ENCODE assay signal across 32 mouse cellular contexts in genomic region chr1:76024650-76025049, GRCm38 (mm10).
DNase-seq lines count a peak whose midpoint lies in the region; ATAC-seq and TF ChIP-seq lines count a peak whose summit lies in the region.
"Had no signal": no experiment of that assay in that cellular context is flagged by ENCODE, and none has a peak within 500 bp of the region (broad histone marks: within the 10 kb centered on the region; RNA-seq: fewer than 3 reads in every experiment).

No protein-coding gene starts in this region.

- no peak for TF ChIP-seq POLR2A in lung, adult 2 months (IDR thresholded peaks at IDR 0.05; ENCODE audit: borderline replicate concordance, extremely low read depth, low read depth, low read length)

- no peak for TF ChIP-seq CTCF in lung, adult 2 months (IDR thresholded peaks at IDR 0.05; ENCODE audit: insufficient read depth, low read length)

- H3K36me3 ChIP-seq in lung, embryonic 16.5 days (ENCODE audit: control insufficient read depth, insufficient read depth, low read length), result no peaks in the 10 kb centered on the region
- no peaks in the 10 kb centered on the region for H3K36me3 ChIP-seq in embryonic facial prominence, embryonic 11.5 days (replicated peaks; ENCODE audit: control insufficient read depth, insufficient read depth, low read depth, low read length)
- no peaks in the 10 kb centered on the region for H3K36me3 ChIP-seq in embryonic facial prominence, embryonic 13.5 days
- no peaks in the 10 kb centered on the region for H3K36me3 ChIP-seq in limb, embryonic 12.5 days
- H3K36me3 ChIP-seq in intestine, embryonic 16.5 days (ENCODE audit: control insufficient read depth, insufficient read depth, low read length), result no peaks in the 10 kb centered on the region
- H3K36me3 ChIP-seq: heart, embryonic 12.5 days; liver, embryonic 12.5 days; midbrain, embryonic 12.5 days; neural tube, embryonic 13.5 days had no signal

- no peak overlapping the region for H3K9ac ChIP-seq in lung, embryonic 16.5 days (ENCODE audit: low read length)
- no peak overlapping the region for H3K9ac ChIP-seq in embryonic facial prominence, embryonic 11.5 days (replicated peaks; ENCODE audit: low read length)
- no peak overlapping the region for H3K9ac ChIP-seq in embryonic facial prominence, embryonic 13.5 days
- no peak overlapping the region for H3K9ac ChIP-seq in limb, embryonic 12.5 days (replicated peaks)
- H3K9ac ChIP-seq in intestine, embryonic 16.5 days (ENCODE audit: low read depth, low read length), result no peak overlapping the region
- H3K9ac ChIP-seq: heart, embryonic 12.5 days; hindbrain, embryonic 14.5 days; liver, embryonic 12.5 days; liver, postnatal 0 days; midbrain, embryonic 12.5 days; neural tube, embryonic 13.5 days had no signal

- no peaks in the 10 kb centered on the region for H3K27me3 ChIP-seq in lung, embryonic 16.5 days (ENCODE audit: control insufficient read depth, insufficient read depth, low read depth, low read length)
- no peaks in the 10 kb centered on the region for H3K27me3 ChIP-seq in embryonic facial prominence, embryonic 11.5 days (ENCODE audit: control insufficient read depth, insufficient read depth, low read length)
- H3K27me3 ChIP-seq in embryonic facial prominence, embryonic 13.5 days, result no peaks in the 10 kb centered on the region
- H3K27me3 ChIP-seq in limb, embryonic 12.5 days, result no peaks in the 10 kb centered on the region
- H3K27me3 ChIP-seq in intestine, embryonic 16.5 days (replicated peaks; ENCODE audit: control insufficient read depth, insufficient read depth, low read length), result no peaks in the 10 kb centered on the region
- H3K27me3 ChIP-seq: CH12.LX; heart, embryonic 12.5 days; liver, embryonic 12.5 days; megakaryocyte, embryonic 14.5 days; midbrain, embryonic 12.5 days; neural tube, embryonic 13.5 days had no signal

- H3K27ac ChIP-seq in lung, embryonic 16.5 days (ENCODE audit: low read length), result peak overlapping the region; percentile 75
- H3K27ac ChIP-seq in embryonic facial prominence, embryonic 11.5 days (replicated peaks; ENCODE audit: low read depth, low read length), result no peak overlapping the region
- peak overlapping the region; percentile 34; the same call in 1 of the 2 replicates for H3K27ac ChIP-seq in embryonic facial prominence, embryonic 13.5 days
- peak overlapping the region; percentile 59 for H3K27ac ChIP-seq in limb, embryonic 12.5 days
- H3K27ac ChIP-seq in intestine, embryonic 16.5 days (ENCODE audit: low read length), result no peak overlapping the region
- H3K27ac ChIP-seq: gastrocnemius, adult 2 months; hindbrain, embryonic 14.5 days; layer of hippocampus, adult 2 months; liver, embryonic 12.5 days; midbrain, embryonic 12.5 days; neural tube, embryonic 13.5 days had no signal

- no peak for DNase-seq in lung, adult 2 months
- DNase-seq in embryonic facial prominence, embryonic 11.5 days (ENCODE audit: low spot score), result peak; percentile 36
- no peak for DNase-seq in cerebellum, adult 11-12 months
- DNase-seq: adrenal gland, adult 2 months; adrenal gland, postnatal 36 days; B cell, adult 2 months; cerebellum, adult 2 months; cerebellum, postnatal 14 days; gastrocnemius, adult 2 months; gastrocnemius, postnatal 36 days; heart, adult 18-20 months; heart, postnatal 4 days; kidney, adult 11 months; kidney, postnatal 36 days; liver, postnatal 0 days; lung, postnatal 4 days; right cerebral cortex, postnatal 4 days had no signal

- H3K9me3 ChIP-seq in lung, embryonic 16.5 days (ENCODE audit: control insufficient read depth, low read length), result no peaks in the 10 kb centered on the region
- no peaks in the 10 kb centered on the region for H3K9me3 ChIP-seq in embryonic facial prominence, embryonic 11.5 days (replicated peaks; ENCODE audit: control insufficient read depth, low read length)
- no peaks in the 10 kb centered on the region for H3K9me3 ChIP-seq in embryonic facial prominence, embryonic 13.5 days
- no peaks in the 10 kb centered on the region for H3K9me3 ChIP-seq in limb, embryonic 12.5 days
- no peaks in the 10 kb centered on the region for H3K9me3 ChIP-seq in intestine, embryonic 16.5 days (ENCODE audit: control insufficient read depth, low read length)
- H3K9me3 ChIP-seq: heart, embryonic 12.5 days; liver, embryonic 12.5 days; midbrain, embryonic 12.5 days; neural tube, embryonic 13.5 days had no signal

- ATAC-seq in lung, embryonic 16.5 days (ENCODE audit: low read depth), result peak; percentile 37; the same call in 1 of the 2 replicates
- no peak for ATAC-seq in embryonic facial prominence, embryonic 11.5 days (replicated peaks; ENCODE audit: insufficient number of reproducible peaks, low FRiP score, low TSS enrichment, low read depth)
- ATAC-seq in embryonic facial prominence, embryonic 13.5 days (ENCODE audit: insufficient number of reproducible peaks, insufficient read depth, low FRiP score, low TSS enrichment, low read depth), result 0 out of 2 replicates have a peak, but pooled peaks have one; percentile 43
- ATAC-seq in limb, embryonic 12.5 days (ENCODE audit: insufficient number of reproducible peaks, insufficient read depth, low FRiP score, low TSS enrichment, low read depth), result no peak
- ATAC-seq in monocyte, adult 5-6 weeks (replicated peaks; ENCODE audit: insufficient number of reproducible peaks, low FRiP score, low TSS enrichment, poor library complexity, severe bottlenecking), result no peak
- ATAC-seq in intestine, embryonic 16.5 days, result no peak
- ATAC-seq: activated CD4-positive, CD25-positive, alpha-beta regulatory T cell, adult 4 months; forebrain, embryonic 16.5 days; liver, embryonic 12.5 days; liver, postnatal 0 days had no signal

- WGBS in lung, embryonic 16.5 days, result 35% methylated on average over 3 of the region's 3 CpGs
- 49% methylated on average over 3 of the region's 3 CpGs for WGBS in lung, adult 2 months
- 18% methylated on average over 3 of the region's 3 CpGs for WGBS in embryonic facial prominence, embryonic 11.5 days
- 12% methylated on average over 3 of the region's 3 CpGs for WGBS in embryonic facial prominence, embryonic 13.5 days
- WGBS in limb, embryonic 12.5 days, result 52% methylated on average over 3 of the region's 3 CpGs
- 70% methylated on average over 3 of the region's 3 CpGs for WGBS in intestine, embryonic 16.5 days

- H3K4me1 ChIP-seq in lung, embryonic 16.5 days (replicated peaks; ENCODE audit: control insufficient read depth, insufficient read depth, low read length), result peaks cover 7% of the 10 kb centered on the region; the same call in 1 of the 2 replicates
- H3K4me1 ChIP-seq in lung, adult 2 months (ENCODE audit: control insufficient read depth, insufficient read depth, low read length), result no peaks in the 10 kb centered on the region; the same call in 1 of the 2 replicates
- no peaks in the 10 kb centered on the region for H3K4me1 ChIP-seq in embryonic facial prominence, embryonic 11.5 days (ENCODE audit: control insufficient read depth, insufficient read depth, low read length)
- peaks cover 24% of the 10 kb centered on the region for H3K4me1 ChIP-seq in embryonic facial prominence, embryonic 13.5 days
- H3K4me1 ChIP-seq in limb, embryonic 12.5 days (replicated peaks), result peaks cover 23% of the 10 kb centered on the region
- H3K4me1 ChIP-seq in intestine, embryonic 16.5 days (ENCODE audit: control insufficient read depth, insufficient read depth, low read length), result no peaks in the 10 kb centered on the region
- H3K4me1 ChIP-seq: liver, embryonic 12.5 days; megakaryocyte, embryonic 14.5 days had no signal

- no peak overlapping the region for H3K4me2 ChIP-seq in lung, embryonic 16.5 days (ENCODE audit: low read depth, low read length)
- H3K4me2 ChIP-seq in embryonic facial prominence, embryonic 11.5 days (ENCODE audit: low read depth, low read length), result no peak overlapping the region
- H3K4me2 ChIP-seq in embryonic facial prominence, embryonic 13.5 days, result no peak overlapping the region
- no peak overlapping the region for H3K4me2 ChIP-seq in limb, embryonic 12.5 days
- no peak overlapping the region for H3K4me2 ChIP-seq in intestine, embryonic 16.5 days (ENCODE audit: low read depth, low read length)
- H3K4me2 ChIP-seq: heart, embryonic 12.5 days; hindbrain, embryonic 14.5 days; liver, embryonic 12.5 days; midbrain, embryonic 12.5 days; neural tube, embryonic 13.5 days had no signal

- no peak overlapping the region for H3K4me3 ChIP-seq in lung, embryonic 16.5 days (ENCODE audit: low read length)
- no peak overlapping the region for H3K4me3 ChIP-seq in lung, adult 2 months (replicated peaks; ENCODE audit: extremely low read depth, low read depth, low read length)
- no peak overlapping the region for H3K4me3 ChIP-seq in embryonic facial prominence, embryonic 11.5 days (ENCODE audit: low read depth, low read length)
- no peak overlapping the region for H3K4me3 ChIP-seq in embryonic facial prominence, embryonic 13.5 days
- no peak overlapping the region for H3K4me3 ChIP-seq in limb, embryonic 12.5 days (replicated peaks)
- no peak overlapping the region for H3K4me3 ChIP-seq in intestine, embryonic 16.5 days (ENCODE audit: low read length)
- H3K4me3 ChIP-seq: gastrocnemius, adult 2 months; heart, embryonic 12.5 days; layer of hippocampus, adult 2 months; liver, embryonic 12.5 days; megakaryocyte, embryonic 14.5 days; midbrain, embryonic 12.5 days; neural tube, embryonic 13.5 days had no signal

Comparison
In these comparisons a context has a peak if more than half of its experiments do, and no peak if none do; other contexts are left out.
1. ATAC-seq: peak in lung, embryonic 16.5 days (single experiment) and embryonic facial prominence, embryonic 13.5 days (single experiment); none in embryonic facial prominence, embryonic 11.5 days (single experiment), limb, embryonic 12.5 days (single experiment), monocyte, adult 5-6 weeks (single experiment) and intestine, embryonic 16.5 days (single experiment).
2. H3K27ac ChIP-seq: peak in lung, embryonic 16.5 days (single experiment), embryonic facial prominence, embryonic 13.5 days (single experiment) and limb, embryonic 12.5 days (single experiment); none in embryonic facial prominence, embryonic 11.5 days (single experiment) and intestine, embryonic 16.5 days (single experiment).